Mouse (Mus musculus): ENCODE data around the gene Fbxw14. TPM values are rescaled to one million over a fixed set of nuclear protein-coding genes. Genes with fewer than 3 reads are reported as not detected.
"Not testable (repeated sequence)": the region's sequence is repeated elsewhere in the genome, so short reads cannot be mapped to it uniquely, and the experiment has no call there.

Fbxw14 gene
- total RNA-seq (2021), result not detected
- long read RNA-seq, experiment 1, result 0 reads
- long read RNA-seq, experiment 2, result 0 reads

DNA sequence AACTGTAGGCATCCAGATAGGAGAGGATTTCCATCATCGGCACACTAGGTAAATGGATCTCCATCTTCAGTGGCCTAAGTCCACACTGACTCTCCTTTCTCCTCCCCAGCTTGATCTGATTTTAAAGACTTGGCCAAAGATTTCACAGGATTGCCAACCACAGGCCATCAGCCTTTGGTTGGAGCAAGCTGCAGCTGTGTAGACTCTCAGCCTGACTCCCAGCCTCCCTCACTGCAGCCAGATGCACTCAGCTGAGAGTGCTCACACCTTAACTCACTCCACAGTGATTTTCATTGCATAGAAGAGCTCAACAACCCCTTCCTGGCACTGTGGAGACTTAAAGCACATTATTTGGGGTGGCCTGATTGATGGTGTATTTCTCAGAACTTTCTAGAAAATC is at the start of gene Fbxw14:
Gene Fbxw14, minus strand, starts transcription at position 101 of the 400 bp plus-strand sequence.
- not testable (repeated sequence) for DNase-seq (ENCODE audit: low spot score)

GRCm38 (mm10) chr9:109263041-109263440 is 24.4 kb downstream of the Fbxw14 start:
- DNase-seq (ENCODE audit: low spot score), result no peak

DNA sequence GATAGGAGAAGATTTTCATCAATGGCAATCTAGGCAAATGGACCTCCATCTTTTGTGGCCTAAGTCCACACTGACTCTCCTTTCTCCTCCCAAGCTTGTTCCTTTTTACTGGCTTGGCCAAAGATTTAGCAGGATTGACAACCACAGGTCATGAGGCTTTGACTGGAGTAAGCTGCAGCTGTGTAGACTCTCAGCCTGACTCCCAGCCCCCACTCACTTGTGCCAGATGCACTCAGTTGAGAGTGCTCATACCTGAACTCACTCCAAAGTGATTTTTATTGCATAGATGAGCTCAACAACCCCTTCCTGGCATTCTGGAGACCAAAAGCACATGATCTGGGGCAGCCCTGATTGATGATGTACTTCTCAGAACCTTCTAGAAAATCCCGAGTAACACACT is 52.8 kb downstream of the Fbxw14 start, which contains the start of gene Fbxw20:
Gene Fbxw20, minus strand, starts transcription at position 101 of the 400 bp plus-strand sequence.
- no peak for DNase-seq (ENCODE audit: low spot score)

Other genes starting within 250 kb of the Fbxw14 start
- 10 to 100 TPM in 1 of 2 experiments, 1 to 10 TPM in 1; 9.8 to 15.5 TPM for gene Shisa5, start 249.1 kb downstream of the Fbxw14 start, total RNA-seq (2021)
- gene Trex1, start 227.9 kb downstream of the Fbxw14 start, total RNA-seq (2021), result 10 to 100 TPM; 13.1 to 17.2 TPM
- 1 to 10 TPM; 8.9 to 9.2 TPM for gene Atrip, start 213.6 kb downstream of the Fbxw14 start, total RNA-seq (2021)
- gene Ccdc51, start 205.2 kb downstream of the Fbxw14 start, total RNA-seq (2021), result 1 to 10 TPM; 7.9 to 8.1 TPM
- gene Tma7, start 205.1 kb downstream of the Fbxw14 start, total RNA-seq (2021), result 100 to 1,000 TPM; 325 to 344 TPM
- 1 to 10 TPM in 1 of 2 experiments, under 1 TPM in 1; 0.68 to 1.4 TPM for gene Plxnb1, start 192.3 kb downstream of the Fbxw14 start, total RNA-seq (2021)
- gene Fbxw21, start 125.6 kb downstream of the Fbxw14 start, total RNA-seq (2021), result not detected
- not detected for gene Fbxw13, start 91.7 kb downstream of the Fbxw14 start, total RNA-seq (2021)
- gene Fbxw20, start 52.9 kb downstream of the Fbxw14 start, total RNA-seq (2021), result not detected
- not detected for gene Fbxw28, start 52.0 kb upstream of the Fbxw14 start, total RNA-seq (2021)
- not detected for gene Fbxw22, start 116.6 kb upstream of the Fbxw14 start, total RNA-seq (2021)
- gene Fbxw16, start 161.5 kb upstream of the Fbxw14 start, total RNA-seq (2021), result not detected
- not detected for gene Fbxw19, start 208.2 kb upstream of the Fbxw14 start, total RNA-seq (2021)

Data from gastrocnemius, adult 18-20 months (tissue).